Mouse (Mus musculus) cerebellum, postnatal 10 days (tissue): ENCODE measurements around the gene Zc3h7b.

Experiments used
- DNase-seq, 2 experiments: peaks; one replicate each; pipeline ENCODE4 v3.0.0; 2021; ENCODE audit warnings: mixed read lengths in 2 of 2

Gene Zc3h7b

GRCm38 (mm10) chr15:81797861-81798260 lies 53.0 kb downstream of the Zc3h7b start:
- peak; percentile 35 to 45 for DNase-seq

- peak; percentile 58 to 62 for DNase-seq
Measured at GRCm38 (mm10) chr15:81798421-81798820, 53.6 kb downstream of the Zc3h7b start.

GRCm38 (mm10) chr15:81800391-81800790 lies 55.5 kb downstream of the Zc3h7b start:
- DNase-seq, result no peak

- DNase-seq, result peak; percentile 100
Measured at GRCm38 (mm10) chr15:81802001-81802890, 57.4 kb downstream of the Zc3h7b start, which contains the start of gene Tef. Tef (plus strand) TSS chr15:81802421.

GRCm38 (mm10) chr15:81802941-81803351 lies 58.1 kb downstream of the Zc3h7b start:
- DNase-seq, result no peak

GRCm38 (mm10) chr15:81803425-81803951 lies 58.6 kb downstream of the Zc3h7b start:
- DNase-seq, result no peak

GRCm38 (mm10) chr15:81804172-81804571 lies 59.3 kb downstream of the Zc3h7b start:
- no peak for DNase-seq

- no peak for DNase-seq
Measured at GRCm38 (mm10) chr15:81804883-81805282, 60.0 kb downstream of the Zc3h7b start.

GRCm38 (mm10) chr15:81805624-81806023 lies 60.8 kb downstream of the Zc3h7b start:
- DNase-seq, result peak; percentile 53 to 55

- DNase-seq, result no peak
Measured at GRCm38 (mm10) chr15:81806621-81807404, 62.0 kb downstream of the Zc3h7b start.

GRCm38 (mm10) chr15:81808799-81809198 lies 63.9 kb downstream of the Zc3h7b start:
- no peak for DNase-seq

- DNase-seq, result no peak
Measured at GRCm38 (mm10) chr15:81809550-81809949, 64.7 kb downstream of the Zc3h7b start.

GRCm38 (mm10) chr15:81810150-81810549 lies 65.3 kb downstream of the Zc3h7b start:
- peak; percentile 92 to 93 for DNase-seq

- peak; percentile 100 for DNase-seq
Measured at GRCm38 (mm10) chr15:81810671-81811598, 66.1 kb downstream of the Zc3h7b start.

GRCm38 (mm10) chr15:81811599-81811996 lies 66.7 kb downstream of the Zc3h7b start:
- DNase-seq, result no peak

GRCm38 (mm10) chr15:81812287-81812686 lies 67.4 kb downstream of the Zc3h7b start:
- peak in 1 of 2 experiments; percentile 38 for DNase-seq

- DNase-seq, result no peak
Measured at GRCm38 (mm10) chr15:81812696-81813631, 68.1 kb downstream of the Zc3h7b start.

GRCm38 (mm10) chr15:81813986-81814705 lies 69.3 kb downstream of the Zc3h7b start:
- DNase-seq, result no peak

- peak; percentile 60 to 65 for DNase-seq
Measured at GRCm38 (mm10) chr15:81814716-81815370, 70.0 kb downstream of the Zc3h7b start.

GRCm38 (mm10) chr15:81818404-81818803 lies 73.5 kb downstream of the Zc3h7b start:
- DNase-seq, result no peak
